Mouse (Mus musculus): ENCODE data around the gene Stxbp4. TPM values are rescaled to one million over a fixed set of nuclear protein-coding genes. Genes with fewer than 3 reads are reported as not detected.

Stxbp4 gene
- polyA plus RNA-seq, 1 experiment = 0.15 TPM

- Histone ChIP-seq H3K9me3 (no peaks in the 10 kb centered on the region), H3K36me3 (replicated peaks; ENCODE audit: low read length) (peaks cover 88% of the 10 kb centered on the region), H3K4me3 (replicated peaks) (peak overlapping the region; percentile 78), H3K27me3 (replicated peaks) (no peaks in the 10 kb centered on the region), H3K4me1 (peaks cover 82% of the 10 kb centered on the region)
- no peak for TF ChIP-seq FLI1 (IDR thresholded peaks at IDR 0.05; ENCODE audit: low read length)
- TF ChIP-seq GATA1 (IDR thresholded peaks at IDR 0.05; ENCODE audit: borderline replicate concordance, low read length) = no peak
Measured at GRCm38 (mm10) chr11:90675479-90676110, 37.7 kb upstream of the Stxbp4 start.

- TF ChIP-seq FLI1 (IDR thresholded peaks at IDR 0.05; ENCODE audit: low read length) = no peak
- TF ChIP-seq GATA1 (IDR thresholded peaks at IDR 0.05; ENCODE audit: borderline replicate concordance, low read length) = no peak
- Histone ChIP-seq H3K36me3 (replicated peaks; ENCODE audit: low read length) (peaks cover 67% of the 10 kb centered on the region), H3K27me3 (replicated peaks) (no peaks in the 10 kb centered on the region), H3K4me3 (replicated peaks) (no peak overlapping the region), H3K4me1 (peaks cover 69% of the 10 kb centered on the region), H3K9me3 (no peaks in the 10 kb centered on the region)
Measured at GRCm38 (mm10) chr11:90667325-90667724, 29.4 kb upstream of the Stxbp4 start.

- H3K4me3 ChIP-seq (replicated peaks) = peak overlapping the region; percentile 71
- peaks cover 70% of the 10 kb centered on the region for H3K4me1 ChIP-seq
- TF ChIP-seq GATA1 (IDR thresholded peaks at IDR 0.05; ENCODE audit: borderline replicate concordance, low read length) (no peak), FLI1 (IDR thresholded peaks at IDR 0.05; ENCODE audit: low read length) (no peak)
Measured at GRCm38 (mm10) chr11:90666916-90667315, 29.0 kb upstream of the Stxbp4 start.

GRCm38 (mm10) chr11:90666144-90666757, 28.4 kb upstream of the Stxbp4 start:
- Histone ChIP-seq H3K9me3 (no peaks in the 10 kb centered on the region), H3K27me3 (replicated peaks) (no peaks in the 10 kb centered on the region), H3K4me3 (replicated peaks) (no peak overlapping the region), H3K4me1 (peaks cover 73% of the 10 kb centered on the region), H3K36me3 (replicated peaks; ENCODE audit: low read length) (peaks cover 70% of the 10 kb centered on the region)
- no peak for TF ChIP-seq FLI1 (IDR thresholded peaks at IDR 0.05; ENCODE audit: low read length)
- no peak for TF ChIP-seq GATA1 (IDR thresholded peaks at IDR 0.05; ENCODE audit: borderline replicate concordance, low read length)

More at GRCm38 (mm10) chr11:90666916-90667315, 29.0 kb upstream of the Stxbp4 start:
- peaks cover 69% of the 10 kb centered on the region for H3K36me3 ChIP-seq (replicated peaks; ENCODE audit: low read length)
- H3K27me3 ChIP-seq (replicated peaks) = no peaks in the 10 kb centered on the region
- H3K9me3 ChIP-seq = no peaks in the 10 kb centered on the region

GRCm38 (mm10) chr11:90665161-90665560, 27.3 kb upstream of the Stxbp4 start:
- H3K9me3 ChIP-seq = no peaks in the 10 kb centered on the region
- peaks cover 75% of the 10 kb centered on the region for H3K36me3 ChIP-seq (replicated peaks; ENCODE audit: low read length)
- H3K4me3 ChIP-seq (replicated peaks) = peak overlapping the region; percentile 85
- no peaks in the 10 kb centered on the region for H3K27me3 ChIP-seq (replicated peaks)
- H3K4me1 ChIP-seq = peaks cover 74% of the 10 kb centered on the region
- TF ChIP-seq GATA1 (IDR thresholded peaks at IDR 0.05; ENCODE audit: borderline replicate concordance, low read length) (no peak), FLI1 (IDR thresholded peaks at IDR 0.05; ENCODE audit: low read length) (no peak)

- Histone ChIP-seq H3K4me3 (replicated peaks) (peak overlapping the region; percentile 85), H3K27me3 (replicated peaks) (no peaks in the 10 kb centered on the region), H3K9me3 (no peaks in the 10 kb centered on the region), H3K36me3 (replicated peaks; ENCODE audit: low read length) (peaks cover 75% of the 10 kb centered on the region), H3K4me1 (peaks cover 71% of the 10 kb centered on the region)
- no peak for TF ChIP-seq FLI1 (IDR thresholded peaks at IDR 0.05; ENCODE audit: low read length)
- TF ChIP-seq GATA1 (IDR thresholded peaks at IDR 0.05; ENCODE audit: borderline replicate concordance, low read length) = peak; percentile 84; the same call in 1 of the 3 replicates
Measured at GRCm38 (mm10) chr11:90664345-90664986, 26.6 kb upstream of the Stxbp4 start.

GRCm38 (mm10) chr11:90663618-90664297, 25.9 kb upstream of the Stxbp4 start:
- H3K4me1 ChIP-seq = peaks cover 70% of the 10 kb centered on the region

GRCm38 (mm10) chr11:90663052-90663451, 25.2 kb upstream of the Stxbp4 start:
- Histone ChIP-seq H3K4me1 (peaks cover 70% of the 10 kb centered on the region), H3K9me3 (no peaks in the 10 kb centered on the region), H3K4me3 (replicated peaks) (peak overlapping the region; percentile 85), H3K36me3 (replicated peaks; ENCODE audit: low read length) (peaks cover 72% of the 10 kb centered on the region), H3K27me3 (replicated peaks) (no peaks in the 10 kb centered on the region)
- TF ChIP-seq FLI1 (IDR thresholded peaks at IDR 0.05; ENCODE audit: low read length) = no peak
- no peak for TF ChIP-seq GATA1 (IDR thresholded peaks at IDR 0.05; ENCODE audit: borderline replicate concordance, low read length)

More at GRCm38 (mm10) chr11:90663618-90664297, 25.9 kb upstream of the Stxbp4 start:
- Histone ChIP-seq H3K36me3 (replicated peaks; ENCODE audit: low read length) (peaks cover 74% of the 10 kb centered on the region), H3K9me3 (no peaks in the 10 kb centered on the region), H3K27me3 (replicated peaks) (no peaks in the 10 kb centered on the region), H3K4me3 (replicated peaks) (peak overlapping the region; percentile 85)
- no peak for TF ChIP-seq GATA1 (IDR thresholded peaks at IDR 0.05; ENCODE audit: borderline replicate concordance, low read length)
- no peak for TF ChIP-seq FLI1 (IDR thresholded peaks at IDR 0.05; ENCODE audit: low read length)

GRCm38 (mm10) chr11:90660662-90661061, 22.8 kb upstream of the Stxbp4 start:
- H3K27me3 ChIP-seq (replicated peaks) = no peaks in the 10 kb centered on the region
- peaks cover 52% of the 10 kb centered on the region for H3K4me1 ChIP-seq
- peaks cover 9% of the 10 kb centered on the region for H3K9me3 ChIP-seq
- H3K4me3 ChIP-seq (replicated peaks) = no peak overlapping the region
- peaks cover 75% of the 10 kb centered on the region for H3K36me3 ChIP-seq (replicated peaks; ENCODE audit: low read length)
- no peak for TF ChIP-seq GATA1 (IDR thresholded peaks at IDR 0.05; ENCODE audit: borderline replicate concordance, low read length)
- no peak for TF ChIP-seq FLI1 (IDR thresholded peaks at IDR 0.05; ENCODE audit: low read length)
